Mouse (Mus musculus) spleen, adult 2 months (tissue): ENCODE data around the gene Bcap31.

Experiments used
- CTCF ChIP-seq: fragments of 200-500 bp; IDR thresholded peaks from 2 replicates; pipeline ENCODE4 v1.5.1; 2011; ENCODE audit warnings: mild to moderate bottlenecking, inconsistent platforms; ENCODE audit not compliant: insufficient read depth, insufficient read length, insufficient replicate concordance; ENCODE audit errors: extremely low read depth
- POLR2A ChIP-seq: fragments of 200-500 bp; IDR thresholded peaks from 2 replicates; pipeline ENCODE4 v1.6.1; 2011; ENCODE audit warnings: low read depth, low read length, inconsistent platforms

- no peak for TF ChIP-seq CTCF
- TF ChIP-seq POLR2A = peak; percentile 68; the same call in 1 of the 2 replicates
Observed at GRCm38 (mm10) chrX:73716709-73717545, 952 bp upstream of the Bcap31 start.
